Mouse (Mus musculus): Measurements from ENCODE around the gene Smyd3. TPM values are rescaled to one million over a fixed set of nuclear protein-coding genes. Genes with fewer than 3 reads are reported as not detected.

The Smyd3 gene
- polyA plus RNA-seq, 1 experiment from 2014 or later = 11.3 TPM

- Histone ChIP-seq H3K27me3 (ENCODE audit: control insufficient read depth, insufficient read depth, low read length) (peaks cover 16% of the 10 kb centered on the region), H3K36me3 (ENCODE audit: control insufficient read depth, insufficient read depth, low read length) (no peaks in the 10 kb centered on the region), H3K4me3 (ENCODE audit: control insufficient read depth in 1 of 2, insufficient read depth in 1 of 2, low read depth in 1 of 2, low read length in 2 of 2) (no peak overlapping the region), H3K27ac (replicated peaks in 1 of 2; ENCODE audit: control insufficient read depth in 1 of 2, insufficient read depth in 1 of 2, low read depth in 2 of 2, low read length in 2 of 2) (peak overlapping the region in 1 of 2 experiments; percentile 41; a peak in 1 of 4 replicates), H3K4me2 (ENCODE audit: low read length) (no peak overlapping the region), H3K9me3 (ENCODE audit: control insufficient read depth, low read length) (no peaks in the 10 kb centered on the region), H3K9ac (ENCODE audit: low read length) (no peak overlapping the region), H3K4me1 (ENCODE audit: control insufficient read depth in 2 of 2, insufficient read depth in 2 of 2, low read length in 2 of 2) (peaks cover 4 to 20% of the 10 kb centered on the region in 2 experiments)
- ATAC-seq (ENCODE audit: insufficient number of reproducible peaks, insufficient read depth, low FRiP score, low read depth) = peak; percentile 43
- 47% methylated on average over 11 of the region's 11 CpGs for WGBS
Observed at GRCm38 (mm10) chr1:179434443-179435260, 83.2 kb downstream of the Smyd3 start.

- Histone ChIP-seq H3K9ac (ENCODE audit: low read length) (no peak overlapping the region), H3K9me3 (ENCODE audit: control insufficient read depth, low read length) (no peaks in the 10 kb centered on the region), H3K27me3 (ENCODE audit: control insufficient read depth, insufficient read depth, low read length) (peaks cover 16% of the 10 kb centered on the region), H3K4me3 (ENCODE audit: control insufficient read depth in 1 of 2, insufficient read depth in 1 of 2, low read depth in 1 of 2, low read length in 2 of 2) (no peak overlapping the region), H3K4me1 (ENCODE audit: control insufficient read depth in 2 of 2, insufficient read depth in 2 of 2, low read length in 2 of 2) (peaks cover 4 to 20% of the 10 kb centered on the region in 2 experiments), H3K36me3 (ENCODE audit: control insufficient read depth, insufficient read depth, low read length) (no peaks in the 10 kb centered on the region), H3K27ac (replicated peaks in 1 of 2; ENCODE audit: control insufficient read depth in 1 of 2, insufficient read depth in 1 of 2, low read depth in 2 of 2, low read length in 2 of 2) (peak overlapping the region in 1 of 2 experiments; percentile 41; a peak in 1 of 4 replicates), H3K4me2 (ENCODE audit: low read length) (no peak overlapping the region)
- 65% methylated on average over 7 of the region's 7 CpGs for WGBS
- no peak for ATAC-seq (ENCODE audit: insufficient number of reproducible peaks, insufficient read depth, low FRiP score, low read depth)
Observed at GRCm38 (mm10) chr1:179433828-179434227, 84.0 kb downstream of the Smyd3 start.

- no peak overlapping the region for H3K4me3 ChIP-seq (ENCODE audit: control insufficient read depth in 1 of 2, insufficient read depth in 1 of 2, low read depth in 1 of 2, low read length in 2 of 2)
- WGBS = 76% methylated on average over 8 of the region's 8 CpGs
- no peak overlapping the region for H3K27ac ChIP-seq (replicated peaks in 1 of 2; ENCODE audit: control insufficient read depth in 1 of 2, insufficient read depth in 1 of 2, low read depth in 2 of 2, low read length in 2 of 2)
- no peaks in the 10 kb centered on the region for H3K9me3 ChIP-seq (ENCODE audit: control insufficient read depth, low read length)
- H3K36me3 ChIP-seq (ENCODE audit: control insufficient read depth, insufficient read depth, low read length) = no peaks in the 10 kb centered on the region
- ATAC-seq (ENCODE audit: insufficient number of reproducible peaks, insufficient read depth, low FRiP score, low read depth) = no peak
- H3K4me1 ChIP-seq (ENCODE audit: control insufficient read depth in 2 of 2, insufficient read depth in 2 of 2, low read length in 2 of 2) = peaks cover 4 to 20% of the 10 kb centered on the region in 2 experiments
- H3K9ac ChIP-seq (ENCODE audit: low read length) = no peak overlapping the region
- no peak overlapping the region for H3K4me2 ChIP-seq (ENCODE audit: low read length)
- H3K27me3 ChIP-seq (ENCODE audit: control insufficient read depth, insufficient read depth, low read length) = peaks cover 16% of the 10 kb centered on the region
Observed at GRCm38 (mm10) chr1:179433355-179433754, 84.5 kb downstream of the Smyd3 start.

GRCm38 (mm10) chr1:179430077-179430476, 87.8 kb downstream of the Smyd3 start:
- 90% methylated on average over 3 of the region's 3 CpGs for WGBS
- Histone ChIP-seq H3K9ac (ENCODE audit: low read length) (no peak overlapping the region), H3K4me2 (ENCODE audit: low read length) (no peak overlapping the region), H3K4me3 (ENCODE audit: control insufficient read depth in 1 of 2, insufficient read depth in 1 of 2, low read depth in 1 of 2, low read length in 2 of 2) (no peak overlapping the region), H3K4me1 (ENCODE audit: control insufficient read depth in 2 of 2, insufficient read depth in 2 of 2, low read length in 2 of 2) (peaks cover 4 to 17% of the 10 kb centered on the region in 2 experiments), H3K27me3 (ENCODE audit: control insufficient read depth, insufficient read depth, low read length) (peaks cover 12% of the 10 kb centered on the region), H3K9me3 (ENCODE audit: control insufficient read depth, low read length) (no peaks in the 10 kb centered on the region), H3K36me3 (ENCODE audit: control insufficient read depth, insufficient read depth, low read length) (no peaks in the 10 kb centered on the region), H3K27ac (replicated peaks in 1 of 2; ENCODE audit: control insufficient read depth in 1 of 2, insufficient read depth in 1 of 2, low read depth in 2 of 2, low read length in 2 of 2) (no peak overlapping the region)
- no peak for ATAC-seq (ENCODE audit: insufficient number of reproducible peaks, insufficient read depth, low FRiP score, low read depth)

- no peak overlapping the region for H3K9ac ChIP-seq (ENCODE audit: low read length)
- WGBS = 91% methylated on average over 12 of the region's 12 CpGs
- H3K27ac ChIP-seq (replicated peaks in 1 of 2; ENCODE audit: control insufficient read depth in 1 of 2, insufficient read depth in 1 of 2, low read depth in 2 of 2, low read length in 2 of 2) = no peak overlapping the region
- no peak overlapping the region for H3K4me3 ChIP-seq (ENCODE audit: control insufficient read depth in 1 of 2, insufficient read depth in 1 of 2, low read depth in 1 of 2, low read length in 2 of 2)
- H3K27me3 ChIP-seq (ENCODE audit: control insufficient read depth, insufficient read depth, low read length) = no peaks in the 10 kb centered on the region
- no peaks in the 10 kb centered on the region for H3K4me1 ChIP-seq (ENCODE audit: control insufficient read depth in 2 of 2, insufficient read depth in 2 of 2, low read length in 2 of 2)
- H3K36me3 ChIP-seq (ENCODE audit: control insufficient read depth, insufficient read depth, low read length) = no peaks in the 10 kb centered on the region
- H3K4me2 ChIP-seq (ENCODE audit: low read length) = no peak overlapping the region
- no peak for ATAC-seq (ENCODE audit: insufficient number of reproducible peaks, insufficient read depth, low FRiP score, low read depth)
- no peaks in the 10 kb centered on the region for H3K9me3 ChIP-seq (ENCODE audit: control insufficient read depth, low read length)
Observed at GRCm38 (mm10) chr1:179424879-179425472, 92.9 kb downstream of the Smyd3 start.

GRCm38 (mm10) chr1:179419091-179419490, 98.8 kb downstream of the Smyd3 start:
- Histone ChIP-seq H3K9me3 (ENCODE audit: control insufficient read depth, low read length) (peaks cover under 1% of the 10 kb centered on the region; the same call in 1 of the 2 replicates), H3K4me3 (ENCODE audit: control insufficient read depth in 1 of 2, insufficient read depth in 1 of 2, low read depth in 1 of 2, low read length in 2 of 2) (no peak overlapping the region), H3K4me2 (ENCODE audit: low read length) (no peak overlapping the region), H3K27ac (replicated peaks in 1 of 2; ENCODE audit: control insufficient read depth in 1 of 2, insufficient read depth in 1 of 2, low read depth in 2 of 2, low read length in 2 of 2) (no peak overlapping the region), H3K36me3 (ENCODE audit: control insufficient read depth, insufficient read depth, low read length) (no peaks in the 10 kb centered on the region), H3K4me1 (ENCODE audit: control insufficient read depth in 2 of 2, insufficient read depth in 2 of 2, low read length in 2 of 2) (no peaks in the 10 kb centered on the region), H3K27me3 (ENCODE audit: control insufficient read depth, insufficient read depth, low read length) (no peaks in the 10 kb centered on the region), H3K9ac (ENCODE audit: low read length) (no peak overlapping the region)
- ATAC-seq (ENCODE audit: insufficient number of reproducible peaks, insufficient read depth, low FRiP score, low read depth) = no peak
- WGBS = 77% methylated on average over 4 of the region's 4 CpGs

- no peaks in the 10 kb centered on the region for H3K27me3 ChIP-seq (ENCODE audit: control insufficient read depth, insufficient read depth, low read length)
- 76% methylated on average over 4 of the region's 4 CpGs for WGBS
- no peak overlapping the region for H3K4me3 ChIP-seq (ENCODE audit: control insufficient read depth in 1 of 2, insufficient read depth in 1 of 2, low read depth in 1 of 2, low read length in 2 of 2)
- no peak overlapping the region for H3K9ac ChIP-seq (ENCODE audit: low read length)
- no peaks in the 10 kb centered on the region for H3K36me3 ChIP-seq (ENCODE audit: control insufficient read depth, insufficient read depth, low read length)
- no peak overlapping the region for H3K4me2 ChIP-seq (ENCODE audit: low read length)
- H3K27ac ChIP-seq (replicated peaks in 1 of 2; ENCODE audit: control insufficient read depth in 1 of 2, insufficient read depth in 1 of 2, low read depth in 2 of 2, low read length in 2 of 2) = no peak overlapping the region
- no peaks in the 10 kb centered on the region for H3K4me1 ChIP-seq (ENCODE audit: control insufficient read depth in 2 of 2, insufficient read depth in 2 of 2, low read length in 2 of 2)
- no peak for ATAC-seq (ENCODE audit: insufficient number of reproducible peaks, insufficient read depth, low FRiP score, low read depth)
- H3K9me3 ChIP-seq (ENCODE audit: control insufficient read depth, low read length) = no peaks in the 10 kb centered on the region
Observed at GRCm38 (mm10) chr1:179408086-179408485, 109.8 kb downstream of the Smyd3 start.

Measured in heart, embryonic 14.5 days (tissue).